Mouse (Mus musculus) naive thymus-derived CD4-positive, alpha-beta T cell, adult 2 months (primary cell): Measurements from ENCODE around the gene Cdca4.

Source experiments
- DNase-seq: peaks from one replicate; pipeline ENCODE4 v3.0.0-alpha.2; 2011; ENCODE audit warnings: low read depth

Gene Cdca4

DNA sequence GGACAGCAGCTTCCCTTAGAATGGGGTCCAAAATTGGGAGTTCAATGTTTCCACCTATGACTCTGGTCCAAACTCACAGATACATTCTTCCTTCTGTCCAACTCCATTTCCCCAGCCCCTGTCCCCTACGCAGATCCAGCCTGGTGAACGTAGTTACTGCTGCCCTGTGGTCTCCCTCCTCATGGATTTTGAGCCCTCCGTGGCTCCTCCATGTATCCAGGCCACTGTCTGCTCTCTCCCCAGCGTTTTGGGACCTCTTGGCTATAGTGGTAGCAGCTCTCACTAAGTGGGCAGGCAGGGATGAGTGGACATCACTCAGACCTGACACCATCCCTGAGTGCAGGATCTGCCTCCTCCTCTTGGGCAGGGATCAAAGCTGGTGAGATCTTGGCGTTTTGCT is 30.5 kb downstream of the Cdca4 start:
- no peak for DNase-seq

DNA sequence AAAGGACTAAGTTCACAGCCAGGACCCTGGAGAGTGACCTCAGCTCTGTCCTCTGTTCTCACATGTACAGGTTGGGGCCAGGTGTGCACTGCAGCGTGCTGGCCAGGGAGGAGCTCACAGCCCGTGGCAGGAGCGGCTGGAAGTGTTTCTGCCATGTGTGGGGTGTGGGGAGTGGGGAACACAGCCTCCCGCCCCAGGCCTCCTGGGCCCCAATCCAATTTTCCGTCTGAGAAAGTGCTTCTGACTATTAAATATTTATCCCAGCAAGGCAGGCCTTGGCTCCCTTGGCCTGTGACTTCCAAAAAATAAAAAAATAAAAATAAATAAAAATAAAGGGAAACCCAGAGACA is 30.9 kb downstream of the Cdca4 start:
- DNase-seq, result no peak

DNA sequence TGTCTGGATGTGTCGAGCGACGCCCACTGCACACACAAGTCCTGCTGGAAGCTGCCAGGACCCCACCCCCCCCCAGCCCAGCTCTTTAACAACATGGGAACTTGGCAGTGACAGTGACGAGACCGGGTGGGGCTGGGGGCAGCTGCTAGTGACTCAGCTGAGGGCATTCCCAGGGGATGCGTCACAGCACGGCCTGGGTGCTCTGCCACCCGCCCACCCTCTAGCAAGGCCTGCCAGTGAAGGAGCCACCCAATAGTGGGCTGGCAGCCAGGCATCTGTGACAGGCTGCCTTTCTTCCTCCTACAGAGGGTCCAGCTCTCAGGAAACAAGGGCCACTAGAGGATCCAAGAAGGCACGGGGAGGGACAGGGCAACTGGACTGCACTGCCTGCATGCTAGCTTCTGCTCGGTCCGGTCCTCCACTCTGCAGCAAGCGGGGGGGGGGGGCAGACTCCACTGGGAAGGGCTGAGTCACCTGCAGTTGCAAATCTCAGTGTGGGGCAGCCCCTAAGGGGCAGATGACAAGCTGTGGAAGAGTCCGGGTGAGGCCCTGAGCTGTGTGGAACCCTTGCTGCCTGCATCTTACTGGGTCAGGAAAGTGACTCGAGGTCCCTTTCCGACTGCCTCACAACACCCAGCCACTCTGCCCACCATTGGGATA is 31.4 kb downstream of the Cdca4 start:
- DNase-seq, result no peak

DNA sequence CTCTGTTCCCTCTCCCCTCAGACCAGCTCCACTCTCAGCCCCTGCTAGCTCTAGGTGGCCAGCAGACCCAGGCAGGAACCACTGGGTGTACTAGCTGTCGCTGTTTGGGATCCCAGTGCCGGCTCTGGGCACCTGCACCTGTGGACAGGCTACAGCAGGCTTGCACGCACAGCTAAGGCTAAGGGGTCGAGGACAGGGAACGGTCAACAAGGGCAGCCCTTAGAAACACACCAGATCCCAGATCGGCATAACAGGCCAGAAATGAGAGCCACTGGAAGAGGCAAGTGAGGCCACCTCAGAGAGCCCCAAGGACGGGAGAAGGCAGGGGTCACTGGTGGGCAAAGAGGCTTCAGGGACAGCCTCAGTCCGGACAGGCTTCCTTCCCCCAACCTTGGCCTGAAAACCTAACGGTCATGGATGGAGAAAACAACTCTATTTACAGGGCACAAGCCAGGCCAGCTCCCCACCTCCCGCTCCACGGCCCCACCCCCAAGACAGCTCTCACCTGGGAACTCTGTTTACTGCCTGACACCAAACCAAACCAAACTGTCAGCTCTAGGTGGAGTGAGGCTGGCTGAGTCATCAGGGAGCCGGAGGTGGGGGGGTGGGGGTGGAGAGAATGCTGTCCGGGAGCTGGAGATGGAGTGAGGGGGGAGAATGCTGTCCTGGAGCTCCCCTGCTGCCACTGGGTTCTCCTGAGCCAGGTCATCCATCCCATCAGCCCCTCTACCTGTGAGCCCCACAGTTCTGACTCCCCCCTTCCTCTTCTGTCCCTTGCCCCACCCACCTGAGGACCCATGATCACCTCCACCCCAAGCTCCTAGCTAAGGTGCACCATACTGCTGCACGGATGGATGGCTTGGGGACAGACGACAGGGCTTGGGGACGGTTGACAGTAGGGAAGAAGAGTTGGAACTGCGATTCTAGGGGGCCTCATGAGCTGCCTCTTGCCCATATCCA is 32.4 kb downstream of the Cdca4 start:
- DNase-seq, result no peak

DNA sequence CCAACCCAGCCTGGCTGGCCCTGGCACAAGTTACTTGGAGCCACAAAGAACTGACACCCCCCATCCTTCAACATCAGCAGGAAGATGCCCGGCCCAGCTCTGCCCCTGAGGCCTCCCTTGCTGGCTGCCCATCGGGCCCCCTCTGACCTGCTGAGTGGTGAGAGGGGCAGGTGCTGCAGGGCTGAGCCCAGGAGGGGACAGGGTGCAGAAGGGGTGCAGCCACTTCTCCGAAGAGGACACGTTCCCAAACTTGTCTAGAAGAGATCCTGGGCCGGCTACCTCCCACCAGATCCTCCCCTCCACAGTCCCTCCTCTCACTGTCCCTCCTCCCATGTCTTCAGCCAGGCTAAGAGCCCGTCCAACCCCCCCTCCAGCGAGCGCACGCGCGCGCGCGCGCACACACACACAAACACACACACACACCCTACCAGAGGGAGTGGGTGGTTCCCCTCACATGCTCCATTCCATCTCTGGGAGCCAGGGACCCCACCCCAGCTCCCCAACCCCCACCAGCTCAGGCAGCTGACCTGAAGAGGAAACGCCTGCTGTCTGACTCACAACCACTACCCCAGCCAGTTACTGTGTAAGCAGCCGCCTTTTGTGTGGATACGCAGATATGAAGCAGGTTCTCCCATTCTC is 33.6 kb downstream of the Cdca4 start:
- DNase-seq, result no peak

DNA sequence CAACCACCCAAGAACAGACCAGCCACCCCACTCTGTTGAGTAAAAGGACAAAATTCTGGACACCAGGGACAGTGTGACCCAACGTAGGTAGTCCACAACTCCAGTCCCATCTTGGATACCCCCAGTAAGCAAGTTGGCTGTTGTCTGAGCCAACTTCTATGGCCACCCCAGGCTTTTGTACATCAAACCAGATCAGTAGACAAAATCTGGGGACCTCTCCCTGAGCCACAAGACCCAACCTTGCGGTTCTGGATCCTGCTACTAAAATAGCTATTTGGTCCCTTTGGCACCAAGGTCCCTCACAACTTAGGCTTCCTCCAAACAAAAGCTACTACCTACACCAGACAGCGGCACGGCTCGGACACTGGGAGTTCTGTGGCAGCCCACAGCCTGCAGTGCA is 34.2 kb downstream of the Cdca4 start:
- DNase-seq, result no peak

DNA sequence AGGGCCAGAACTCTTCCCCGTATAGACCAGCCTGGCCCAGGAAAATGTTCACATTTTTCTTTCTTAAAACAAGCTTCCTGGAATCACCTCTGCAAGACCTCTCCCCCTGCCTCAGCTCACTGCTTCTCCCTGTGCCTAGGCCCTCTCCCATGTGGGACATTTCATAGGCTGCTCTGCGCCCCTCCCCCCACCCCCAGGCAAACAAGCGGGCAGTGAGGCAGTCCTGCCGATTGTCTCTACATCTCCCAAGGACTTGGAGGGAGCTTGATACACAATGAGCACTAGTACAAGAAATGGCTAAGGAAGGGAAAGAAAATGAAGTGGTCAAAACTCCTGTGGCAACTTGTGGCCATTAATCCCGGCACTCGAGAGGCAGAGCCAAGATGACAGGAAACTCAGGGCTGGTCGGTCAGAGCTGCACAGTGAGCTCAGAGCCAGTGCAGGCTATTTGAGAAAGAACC is 34.8 kb downstream of the Cdca4 start:
- DNase-seq, result no peak

DNA sequence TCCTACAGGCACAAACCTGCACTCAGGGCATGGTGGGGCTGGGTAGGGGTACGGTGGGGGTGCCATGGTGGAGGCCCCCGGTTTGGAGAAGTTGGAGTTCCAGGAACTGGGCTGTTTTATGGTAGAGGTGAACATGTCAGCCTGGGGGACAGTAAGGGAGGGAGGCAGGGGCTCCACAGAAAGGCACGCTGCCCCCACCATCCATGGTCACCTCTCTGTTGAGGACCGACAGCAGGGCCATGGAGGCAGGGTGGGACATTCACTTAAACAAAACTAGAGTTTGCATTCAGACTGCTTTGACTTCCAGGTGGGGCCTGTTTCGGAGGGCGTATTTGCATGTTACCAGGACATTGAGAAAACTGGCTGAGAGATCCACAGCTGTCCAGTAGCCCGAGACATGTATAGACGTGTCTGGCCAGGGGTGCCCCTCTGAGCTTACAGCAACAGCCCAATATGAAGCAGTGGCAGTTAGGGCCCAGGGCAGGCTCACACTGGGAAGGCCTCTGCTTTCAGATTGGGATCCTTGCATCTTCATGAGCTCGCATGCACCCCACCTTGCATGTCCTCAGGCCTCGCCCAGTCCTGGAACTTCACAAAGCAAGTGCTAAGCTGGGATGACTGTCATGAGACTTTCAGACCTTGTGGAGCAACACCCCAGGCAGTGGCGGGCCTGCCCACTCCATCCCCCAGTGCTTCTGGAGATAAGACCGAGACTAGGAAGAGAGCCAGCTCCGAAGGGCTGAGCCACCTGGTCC is 35.4 kb downstream of the Cdca4 start:
- DNase-seq, result no peak

DNA sequence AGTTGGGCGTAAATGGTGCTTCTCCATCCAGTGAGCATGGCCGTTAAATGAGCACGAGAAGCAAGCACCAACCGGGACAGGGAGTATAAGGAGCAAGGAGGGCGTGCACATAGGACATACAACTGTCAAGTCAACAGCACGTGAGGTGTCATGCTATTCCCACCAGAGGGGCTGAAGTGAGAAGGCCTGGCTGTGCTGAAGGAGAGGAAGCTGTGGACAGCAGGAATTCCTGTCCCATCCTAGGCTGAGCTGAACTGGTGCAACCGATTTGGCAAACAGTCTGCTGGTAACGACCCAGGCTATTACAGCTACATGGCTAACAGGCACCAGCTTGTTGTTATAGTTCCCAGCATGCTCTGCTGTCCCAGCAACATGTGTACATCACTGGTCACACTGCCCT is 38.2 kb downstream of the Cdca4 start:
- no peak for DNase-seq

DNA sequence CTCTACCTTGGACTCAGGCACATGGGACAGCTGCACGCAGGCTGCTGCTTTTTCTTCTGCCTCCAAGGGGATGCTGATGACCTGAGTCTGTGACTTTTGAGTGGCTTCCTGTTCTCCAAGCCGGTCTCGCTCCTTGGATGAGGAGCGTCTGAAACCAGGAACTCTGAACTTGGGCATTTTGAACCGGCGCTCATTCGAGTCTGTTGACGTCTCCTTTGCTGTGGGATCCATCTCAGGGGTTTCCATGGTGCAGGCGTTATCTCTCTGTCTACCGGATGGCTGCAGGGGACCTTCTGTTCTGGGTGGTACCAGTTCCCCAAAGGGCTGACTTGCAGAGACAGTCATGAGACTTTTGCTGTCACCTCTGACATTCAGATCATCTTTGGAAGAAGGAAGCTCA is 54.7 kb downstream of the Cdca4 start:
- no peak for DNase-seq

DNA sequence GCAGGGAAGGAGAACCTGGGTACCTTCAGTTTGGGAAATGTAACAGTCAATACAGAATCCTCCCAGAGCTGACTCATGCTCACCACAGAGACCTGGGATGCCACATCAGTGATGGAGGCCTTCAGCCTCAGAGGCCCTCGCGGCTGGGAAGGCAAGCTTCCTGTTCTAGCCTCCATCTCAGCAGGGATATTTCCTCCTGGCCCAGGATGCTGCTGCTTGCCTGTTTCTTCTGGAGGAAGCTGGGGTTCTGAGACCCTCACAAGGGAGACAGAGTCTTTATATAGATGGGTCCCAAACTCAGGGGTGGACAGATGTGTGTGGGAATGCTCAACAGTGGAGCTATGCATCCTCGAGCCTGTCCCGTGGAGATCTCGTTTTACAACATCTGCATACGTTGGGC is 55.2 kb downstream of the Cdca4 start:
- no peak for DNase-seq

DNA sequence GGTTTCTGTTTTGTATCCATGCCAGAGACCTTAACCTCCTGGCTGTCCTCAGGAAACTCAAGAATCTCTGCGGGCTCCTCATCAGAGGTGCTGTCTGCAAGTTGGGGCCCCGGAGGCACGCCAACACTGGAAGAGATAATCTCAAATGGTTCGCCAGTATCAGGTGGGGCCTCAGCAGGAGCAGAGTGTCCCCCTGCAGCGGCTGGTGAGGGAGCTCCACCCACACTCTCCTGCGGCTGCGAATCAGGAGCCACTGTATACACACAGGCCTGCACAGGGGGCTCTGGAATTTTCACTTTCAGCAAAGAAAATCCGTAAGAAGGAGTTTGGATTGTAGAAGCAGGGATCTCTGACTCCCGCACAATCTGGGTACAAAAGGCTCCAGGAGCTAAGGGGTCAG is 55.9 kb downstream of the Cdca4 start:
- no peak for DNase-seq

DNA sequence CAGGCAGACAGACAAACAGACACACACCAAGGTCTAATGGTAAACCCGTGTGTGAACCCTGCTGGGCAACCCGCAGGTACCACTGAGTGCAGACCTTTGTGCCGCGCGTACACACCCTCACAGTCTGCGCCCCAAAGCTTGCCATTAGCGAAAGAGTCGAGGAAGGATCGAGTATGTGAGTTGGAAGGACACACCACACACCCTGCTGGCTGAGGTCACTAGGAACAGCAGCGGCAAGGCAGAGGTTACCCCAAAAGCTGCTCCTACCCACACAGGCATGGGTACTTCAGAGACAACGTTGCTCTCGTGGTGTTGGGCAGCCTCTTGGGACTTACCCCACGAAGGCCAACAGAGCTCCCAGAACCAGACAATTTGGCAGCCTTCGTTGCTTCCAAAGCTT is 56.9 kb downstream of the Cdca4 start:
- no peak for DNase-seq

DNA sequence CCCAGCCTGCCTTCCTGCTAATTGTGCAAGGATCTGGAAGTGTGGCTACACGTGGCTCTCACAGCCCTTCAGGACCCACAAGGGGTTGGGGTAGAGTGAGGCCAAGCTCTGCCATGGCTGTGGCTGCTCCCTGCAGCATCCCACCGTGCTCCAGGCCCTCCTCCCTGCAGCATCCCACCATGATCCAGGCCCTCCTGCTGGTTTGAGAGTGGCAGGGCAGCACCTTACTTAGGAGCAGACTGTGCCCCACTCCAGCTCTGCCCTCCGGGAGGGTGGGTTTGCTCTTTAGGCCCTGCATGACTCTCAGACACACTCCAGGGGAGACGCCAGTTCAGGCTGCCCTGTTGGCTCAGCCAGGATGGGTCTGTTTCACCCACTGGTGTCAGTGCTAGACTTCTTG is 58.8 kb downstream of the Cdca4 start:
- DNase-seq, result no peak
